Mouse (Mus musculus) cerebellum, adult 9-11 months (tissue): ENCODE results near the gene Nkx1-1.
A peak's percentile ranks its signal among the peaks of the same experiment; 100 is the strongest.

ENCODE experiments used
- DNase-seq: peaks from one replicate; pipeline ENCODE4 v3.0.0; 2022

The Nkx1-1 gene

DNA sequence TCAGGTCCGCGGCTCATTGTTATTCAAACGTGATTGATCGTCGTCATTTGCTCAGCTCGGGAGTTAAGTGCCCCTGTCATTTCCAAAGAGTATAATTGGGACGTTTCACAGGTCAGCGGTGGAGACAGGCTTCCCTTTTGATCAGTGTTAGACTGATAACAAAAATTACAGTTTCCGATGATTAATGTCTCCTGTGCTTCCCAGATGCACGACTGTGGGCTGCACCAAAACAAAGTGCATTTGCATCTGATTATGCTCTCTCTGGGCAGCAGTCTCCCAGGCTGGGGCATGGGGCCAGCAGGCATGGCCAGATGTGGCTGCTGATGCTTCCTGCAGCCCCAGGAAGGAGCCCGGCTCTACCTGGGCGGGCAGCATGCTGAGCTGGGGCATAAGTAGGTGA is 33.0 kb downstream of the Nkx1-1 start:
- DNase-seq, result no peak

DNA sequence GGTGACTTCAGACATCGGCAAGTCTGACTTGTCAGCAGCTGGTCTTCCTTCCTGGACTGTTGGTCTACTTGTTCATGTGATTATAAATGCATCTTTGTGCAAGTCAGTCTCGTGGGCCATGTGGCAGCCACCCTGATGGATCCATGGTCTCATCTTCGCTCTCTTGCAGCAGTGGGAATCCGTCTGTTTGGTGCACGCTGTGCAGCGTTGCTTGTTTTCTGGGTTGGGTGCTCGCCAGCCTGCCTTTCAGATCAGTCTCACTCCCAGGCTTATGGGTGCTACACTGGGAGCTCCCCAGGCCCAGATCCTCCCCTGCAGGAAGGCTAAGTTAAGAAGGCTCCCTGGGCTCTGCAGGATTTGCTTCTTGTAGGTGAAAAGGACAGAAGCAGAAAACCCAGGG is 36.9 kb downstream of the Nkx1-1 start:
- DNase-seq, result no peak

DNA sequence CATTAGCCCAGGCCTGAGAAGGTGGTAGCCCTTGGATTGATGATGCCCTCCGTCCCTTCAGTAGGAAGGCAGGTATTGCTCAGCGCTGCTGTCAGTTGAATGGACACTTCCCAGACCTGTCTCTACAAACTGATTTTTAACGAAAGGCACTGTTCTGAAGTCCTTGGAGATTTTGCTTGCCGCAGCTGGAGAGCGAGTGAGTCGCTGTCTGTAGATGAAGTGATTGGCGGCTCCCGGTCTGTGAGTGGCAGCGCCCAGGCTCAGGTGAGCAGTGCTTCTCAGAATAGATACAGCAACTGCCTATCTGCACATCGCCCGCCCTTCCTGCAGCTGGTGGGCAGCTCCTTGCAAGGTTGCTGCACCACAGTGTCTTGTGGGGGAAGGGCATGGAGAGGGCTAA is 38.1 kb downstream of the Nkx1-1 start:
- no peak for DNase-seq

DNA sequence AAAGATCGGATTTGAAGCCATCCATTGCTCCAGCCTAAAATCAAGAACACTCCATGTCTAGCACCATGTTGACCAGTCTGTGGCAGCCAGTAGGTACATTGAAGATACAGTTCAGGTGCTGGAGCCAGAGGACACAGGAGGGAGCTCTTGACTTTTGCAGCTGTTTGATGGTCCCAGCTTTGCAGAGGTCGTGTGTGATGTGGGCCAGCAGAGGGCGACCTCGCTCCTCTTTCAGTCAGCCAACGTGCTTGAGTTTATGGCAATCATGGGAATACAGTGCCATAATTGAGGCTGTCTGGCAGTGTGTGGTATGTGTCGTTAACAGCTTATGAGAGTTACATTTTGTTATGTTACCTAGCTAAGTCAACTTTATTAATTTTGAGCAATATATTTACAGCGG is 40.0 kb downstream of the Nkx1-1 start:
- peak; percentile 65 for DNase-seq

DNA sequence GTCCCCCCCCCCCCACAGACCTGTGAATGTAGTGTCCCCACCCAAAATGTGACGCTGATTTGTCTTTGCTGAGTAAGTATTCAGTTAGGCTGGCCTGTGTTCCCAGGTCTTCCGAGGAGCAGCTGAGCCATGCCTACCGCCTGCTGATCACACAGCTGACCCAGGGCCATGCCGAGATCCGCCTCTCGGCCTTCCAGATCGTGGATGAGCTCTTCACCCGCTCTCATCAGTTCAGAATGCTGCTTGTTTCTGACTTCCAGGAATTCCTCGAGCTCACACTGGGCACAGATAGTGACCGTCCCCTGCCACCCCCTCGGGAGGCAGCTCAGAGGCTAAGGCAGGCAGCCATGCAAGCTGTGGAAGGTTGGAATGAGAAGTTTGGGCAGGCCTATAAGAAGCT is 46.2 kb downstream of the Nkx1-1 start:
- peak; percentile 39 for DNase-seq
